Mouse (Mus musculus) hindlimb bud, embryonic 11.5 days (tissue): Measurements from ENCODE around the gene Ptgis.

Experiments used
- DNase-seq: peaks from one replicate; pipeline ENCODE4 v3.0.0-alpha.2; 2012; ENCODE audit warnings: low read depth, low spot score; ENCODE audit errors: extremely low spot score

The Ptgis gene

GRCm38 (mm10) chr2:167159721-167160120, 80.7 kb downstream of the Ptgis start:
- no peak for DNase-seq

GRCm38 (mm10) chr2:167158780-167159179, 81.6 kb downstream of the Ptgis start:
- no peak for DNase-seq

- DNase-seq, result no peak
Observed at GRCm38 (mm10) chr2:167156118-167156715, 84.2 kb downstream of the Ptgis start.

- no peak for DNase-seq
Observed at GRCm38 (mm10) chr2:167155541-167155973, 84.8 kb downstream of the Ptgis start.

GRCm38 (mm10) chr2:167150880-167151279, 89.5 kb downstream of the Ptgis start:
- DNase-seq, result no peak

GRCm38 (mm10) chr2:167150135-167150534, 90.3 kb downstream of the Ptgis start:
- no peak for DNase-seq

GRCm38 (mm10) chr2:167149035-167149434, 91.4 kb downstream of the Ptgis start:
- DNase-seq, result no peak

GRCm38 (mm10) chr2:167147708-167148107, 92.7 kb downstream of the Ptgis start:
- DNase-seq, result no peak

- no peak for DNase-seq
Observed at GRCm38 (mm10) chr2:167145904-167146303, 94.5 kb downstream of the Ptgis start.

GRCm38 (mm10) chr2:167144439-167145307, 95.7 kb downstream of the Ptgis start:
- no peak for DNase-seq

- no peak for DNase-seq
Observed at GRCm38 (mm10) chr2:167143914-167144313, 96.5 kb downstream of the Ptgis start.

GRCm38 (mm10) chr2:167142282-167142681, 98.1 kb downstream of the Ptgis start:
- DNase-seq, result no peak

- DNase-seq, result no peak
Observed at GRCm38 (mm10) chr2:167141810-167142209, 98.6 kb downstream of the Ptgis start.
